Comparison of ENCODE assay signal across 19 mouse cellular contexts in genomic region chr9:123430973-123431372, GRCm38 (mm10). TPM values are rescaled to one million over a fixed set of nuclear protein-coding genes. Genes with fewer than 3 reads are reported as not detected.
DNase-seq lines count a peak whose midpoint lies in the region; ATAC-seq lines count a peak whose summit lies in the region.
"Had no signal": no experiment of that assay in that cellular context is flagged by ENCODE, and none has a peak within 500 bp of the region (broad histone marks: within the 10 kb centered on the region; RNA-seq: fewer than 3 reads in every experiment).

No protein-coding gene starts in this region.

- intact Hi-C loops in gastrocnemius, postnatal 14 days (cut with DNase I; ENCODE audit: low total_unique reads), result loop anchor here (10.0 kb wide), 1 partner anchor 276 kb away; the partner anchor contains the start of gene Clec3b

- H3K9ac ChIP-seq in hindbrain, embryonic 13.5 days, result no peak overlapping the region
- no peak overlapping the region for H3K9ac ChIP-seq in neural tube, embryonic 11.5 days (ENCODE audit: low read length)
- no peak overlapping the region for H3K9ac ChIP-seq in neural tube, embryonic 15.5 days (replicated peaks)
- H3K9ac ChIP-seq: embryonic facial prominence, embryonic 15.5 days; forebrain, embryonic 15.5 days; stomach, embryonic 15.5 days had no signal

- H3K9me3 ChIP-seq in hindbrain, embryonic 13.5 days, result no peaks in the 10 kb centered on the region
- no peaks in the 10 kb centered on the region for H3K9me3 ChIP-seq in hindbrain, embryonic 10.5 days
- H3K9me3 ChIP-seq in neural tube, embryonic 11.5 days (ENCODE audit: control insufficient read depth, low read length), result no peaks in the 10 kb centered on the region
- no peaks in the 10 kb centered on the region for H3K9me3 ChIP-seq in neural tube, embryonic 15.5 days (replicated peaks)
- H3K9me3 ChIP-seq: embryonic facial prominence, embryonic 15.5 days; forebrain, embryonic 15.5 days; G1E; limb, embryonic 10.5 days; stomach, embryonic 15.5 days had no signal

- peaks cover 19% of the 10 kb centered on the region for H3K36me3 ChIP-seq in hindbrain, embryonic 13.5 days
- H3K36me3 ChIP-seq in hindbrain, embryonic 10.5 days, result peaks cover 19% of the 10 kb centered on the region
- no peaks in the 10 kb centered on the region for H3K36me3 ChIP-seq in neural tube, embryonic 11.5 days (ENCODE audit: control insufficient read depth, insufficient read depth, low read length)
- peaks cover 19% of the 10 kb centered on the region for H3K36me3 ChIP-seq in neural tube, embryonic 15.5 days

- no peaks in the 10 kb centered on the region for H3K27me3 ChIP-seq in hindbrain, embryonic 13.5 days
- H3K27me3 ChIP-seq in hindbrain, embryonic 10.5 days (ENCODE audit: insufficient read depth, poor library complexity, severe bottlenecking), result no peaks in the 10 kb centered on the region
- H3K27me3 ChIP-seq in neural tube, embryonic 11.5 days (ENCODE audit: control insufficient read depth, insufficient read depth, low read length), result no peaks in the 10 kb centered on the region
- H3K27me3 ChIP-seq in neural tube, embryonic 15.5 days (replicated peaks), result no peaks in the 10 kb centered on the region
- H3K27me3 ChIP-seq: embryonic facial prominence, embryonic 15.5 days; forebrain, embryonic 15.5 days; stomach, embryonic 15.5 days had no signal

- no peak overlapping the region for H3K4me3 ChIP-seq in hindbrain, embryonic 13.5 days
- no peak overlapping the region for H3K4me3 ChIP-seq in hindbrain, embryonic 10.5 days
- H3K4me3 ChIP-seq in neural tube, embryonic 11.5 days (ENCODE audit: low read depth, low read length), result no peak overlapping the region
- no peak overlapping the region for H3K4me3 ChIP-seq in neural tube, embryonic 15.5 days (replicated peaks)
- H3K4me3 ChIP-seq: embryonic facial prominence, embryonic 15.5 days; forebrain, embryonic 15.5 days; limb, embryonic 10.5 days; stomach, embryonic 15.5 days had no signal

- H3K27ac ChIP-seq in hindbrain, embryonic 13.5 days, result 0 out of 2 replicates have a peak overlapping the region, but pooled peaks have one; percentile 37
- no peak overlapping the region for H3K27ac ChIP-seq in hindbrain, embryonic 10.5 days
- no peak overlapping the region for H3K27ac ChIP-seq in neural tube, embryonic 11.5 days (ENCODE audit: low read depth, low read length)
- no peak overlapping the region for H3K27ac ChIP-seq in neural tube, embryonic 15.5 days (replicated peaks)
- H3K27ac ChIP-seq: embryonic facial prominence, embryonic 15.5 days; forebrain, embryonic 15.5 days; limb, embryonic 10.5 days had no signal

- no peak for DNase-seq in hindbrain, embryonic 10.5 days (ENCODE audit: low spot score)
- DNase-seq in neural tube, embryonic 11.5 days (ENCODE audit: low spot score), result no peak
- peak; percentile 41 for DNase-seq in lung, postnatal 25 days (ENCODE audit: low spot score)
- DNase-seq in gastrocnemius, postnatal 14 days, result no peak
- no peak for DNase-seq in spleen, postnatal 10 days (ENCODE audit: low spot score in 2 of 2)
- no peak for DNase-seq in spleen, postnatal 36 days (ENCODE audit: low spot score in 2 of 2)
- DNase-seq: B cell, adult 2 months; cerebellum, adult 11-12 months; kidney, adult 18-20 months; kidney, postnatal 36 days; right cerebral cortex, postnatal 4 days; thymus, postnatal 14 days had no signal

- peak; percentile 54; the same call in 1 of the 2 replicates for ATAC-seq in hindbrain, embryonic 13.5 days (ENCODE audit: low FRiP score)
- peak; percentile 53; the same call in 1 of the 2 replicates for ATAC-seq in neural tube, embryonic 11.5 days (ENCODE audit: insufficient read depth, low FRiP score, low TSS enrichment)
- ATAC-seq in neural tube, embryonic 15.5 days (ENCODE audit: low FRiP score), result no peak
- ATAC-seq: forebrain, embryonic 15.5 days had no signal

- 0 out of 2 replicates have a peak, but pooled peaks cover 5% of the 10 kb centered on the region for H3K4me1 ChIP-seq in hindbrain, embryonic 13.5 days (replicated peaks)
- H3K4me1 ChIP-seq in hindbrain, embryonic 10.5 days (replicated peaks), result peaks cover 8% of the 10 kb centered on the region
- no peaks in the 10 kb centered on the region for H3K4me1 ChIP-seq in neural tube, embryonic 11.5 days (ENCODE audit: control insufficient read depth, insufficient read depth, low read length)
- H3K4me1 ChIP-seq in neural tube, embryonic 15.5 days, result no peaks in the 10 kb centered on the region
- H3K4me1 ChIP-seq: embryonic facial prominence, embryonic 15.5 days; forebrain, embryonic 15.5 days; limb, embryonic 10.5 days; stomach, embryonic 15.5 days had no signal

- H3K4me2 ChIP-seq in hindbrain, embryonic 13.5 days, result no peak overlapping the region
- H3K4me2 ChIP-seq in neural tube, embryonic 11.5 days (ENCODE audit: low read depth), result no peak overlapping the region
- no peak overlapping the region for H3K4me2 ChIP-seq in neural tube, embryonic 15.5 days
- H3K4me2 ChIP-seq: embryonic facial prominence, embryonic 15.5 days; forebrain, embryonic 15.5 days; stomach, embryonic 15.5 days had no signal

RNA-seq across cellular contexts. Expression of gene Limd1, which starts 47.5 kb away (rescaled TPM):
- 17.3 and 18.1 TPM in 2 replicates for polyA plus RNA-seq in hindbrain, embryonic 13.5 days (2015; fragmentation: Nextera tagmentation; extraction: Ambion mirVana)
- 49.0 and 53.1 TPM in 2 replicates for polyA plus RNA-seq in hindbrain, embryonic 10.5 days (2016; fragmentation: Nextera tagmentation; extraction: Ambion mirVana)
- polyA plus RNA-seq in neural tube, embryonic 11.5 days (2014; fragmentation: Nextera tagmentation; extraction: Ambion mirVana), result 48.1 and 52.4 TPM in 2 replicates
- polyA plus RNA-seq in neural tube, embryonic 15.5 days (2015; fragmentation: Nextera tagmentation; extraction: Ambion mirVana), result 10.9 and 20.3 TPM in 2 replicates
- total RNA-seq in gastrocnemius, postnatal 14 days (2021), result 10 to 100 TPM; 29.4 to 31.2 TPM
